Mouse (Mus musculus) gastrocnemius, postnatal 25 days (tissue): ENCODE measurements at regions not wholly inside any gene's neighbourhood (a gene's known extent, or its start where the extent isn't known, plus 50 kb on each side); places are given as distances from the start of the nearest gene placed in this dataset.

Experiments used
- DNase-seq: peaks from one replicate; pipeline ENCODE4 v3.0.0; 2022

- DNase-seq = no peak
These were observed 102.3 kb upstream of the Irx4 start for GRCm38 (mm10) chr13:73158016-73158415.

- no peak for DNase-seq
These were observed 100.8 kb upstream of the Irx4 start for GRCm38 (mm10) chr13:73159454-73159853.

- DNase-seq = no peak
These were observed 100.4 kb upstream of the Irx4 start for GRCm38 (mm10) chr13:73159865-73160264.

- peak; percentile 50 for DNase-seq
These were observed 100.0 kb upstream of the Irx4 start for GRCm38 (mm10) chr13:73160289-73160688.

GRCm38 (mm10) chr13:73170301-73170700 is 90.0 kb upstream of the Irx4 start:
- DNase-seq = no peak

GRCm38 (mm10) chr13:73207931-73208448 is 52.3 kb upstream of the Irx4 start:
- no peak for DNase-seq
